Mouse (Mus musculus) splenic B cell, adult 2 months (primary cell): ENCODE measurements at regions not wholly inside any gene's neighbourhood (a gene's known extent, or its start where the extent isn't known, plus 50 kb on each side); places are given as distances from the start of the nearest gene placed in this dataset.

Source experiments
- DNase-seq: peaks from one replicate; pipeline ENCODE4 v3.0.0-alpha.2; 2011; ENCODE audit warnings: low read depth, low spot score
- H3K27me3 ChIP-seq: 2 replicates; pipeline ENCODE4 v1.6.1; 2012; ENCODE audit warnings: mild to moderate bottlenecking, low read length, moderate library complexity, mixed read lengths; ENCODE audit not compliant: control insufficient read depth, poor library complexity, insufficient read depth, severe bottlenecking
- H3K36me3 ChIP-seq: 2 replicates; pipeline ENCODE4 v1.6.1; 2012; ENCODE audit warnings: mild to moderate bottlenecking, low read length, moderate library complexity, mixed read lengths; ENCODE audit not compliant: control insufficient read depth, poor library complexity, insufficient read depth, severe bottlenecking

GRCm38 (mm10) chr4:110038696-110039095, 60.8 kb downstream of the Dmrta2 start:
- Histone ChIP-seq H3K36me3 (no peaks in the 10 kb centered on the region), H3K27me3 (no peaks in the 10 kb centered on the region)
- no peak for DNase-seq

GRCm38 (mm10) chr4:110044851-110045618, 67.2 kb downstream of the Dmrta2 start:
- no peaks in the 10 kb centered on the region for H3K36me3 ChIP-seq
- H3K27me3 ChIP-seq = no peaks in the 10 kb centered on the region
- DNase-seq = no peak

GRCm38 (mm10) chr4:110045651-110046269, 67.9 kb downstream of the Dmrta2 start:
- no peak for DNase-seq
- Histone ChIP-seq H3K36me3 (no peaks in the 10 kb centered on the region), H3K27me3 (no peaks in the 10 kb centered on the region)

GRCm38 (mm10) chr4:110046270-110046651, 68.4 kb downstream of the Dmrta2 start:
- Histone ChIP-seq H3K27me3 (no peaks in the 10 kb centered on the region), H3K36me3 (no peaks in the 10 kb centered on the region)
- no peak for DNase-seq

- Histone ChIP-seq H3K27me3 (no peaks in the 10 kb centered on the region), H3K36me3 (no peaks in the 10 kb centered on the region)
- DNase-seq = peak; percentile 39
These were observed 72.8 kb downstream of the Dmrta2 start for GRCm38 (mm10) chr4:110050393-110051280.

GRCm38 (mm10) chr4:110051281-110051665, 73.4 kb downstream of the Dmrta2 start:
- no peaks in the 10 kb centered on the region for H3K36me3 ChIP-seq
- no peaks in the 10 kb centered on the region for H3K27me3 ChIP-seq
- no peak for DNase-seq

- Histone ChIP-seq H3K36me3 (no peaks in the 10 kb centered on the region), H3K27me3 (no peaks in the 10 kb centered on the region)
- no peak for DNase-seq
These were observed 74.0 kb downstream of the Dmrta2 start for GRCm38 (mm10) chr4:110051872-110052271.

- no peaks in the 10 kb centered on the region for H3K36me3 ChIP-seq
- H3K27me3 ChIP-seq = no peaks in the 10 kb centered on the region
- no peak for DNase-seq
These were observed 75.1 kb downstream of the Dmrta2 start for GRCm38 (mm10) chr4:110052998-110053397.

GRCm38 (mm10) chr4:110073836-110074235, 96.0 kb downstream of the Dmrta2 start:
- DNase-seq = no peak
- Histone ChIP-seq H3K36me3 (no peaks in the 10 kb centered on the region), H3K27me3 (no peaks in the 10 kb centered on the region)

- DNase-seq = no peak
- Histone ChIP-seq H3K27me3 (no peaks in the 10 kb centered on the region), H3K36me3 (no peaks in the 10 kb centered on the region)
These were observed 105.5 kb downstream of the Dmrta2 start for GRCm38 (mm10) chr4:110083371-110083770.

- DNase-seq = no peak
- no peaks in the 10 kb centered on the region for H3K36me3 ChIP-seq
These were observed 109.9 kb downstream of the Dmrta2 start for GRCm38 (mm10) chr4:110087570-110088247.

GRCm38 (mm10) chr4:110093040-110093820, 115.4 kb downstream of the Dmrta2 start:
- Histone ChIP-seq H3K27me3 (no peaks in the 10 kb centered on the region), H3K36me3 (no peaks in the 10 kb centered on the region)
- no peak for DNase-seq

More at GRCm38 (mm10) chr4:110087570-110088247, 109.9 kb downstream of the Dmrta2 start:
- H3K27me3 ChIP-seq = no peaks in the 10 kb centered on the region

GRCm38 (mm10) chr4:110094541-110094940, 116.7 kb downstream of the Dmrta2 start:
- no peaks in the 10 kb centered on the region for H3K27me3 ChIP-seq
- DNase-seq = no peak
- no peaks in the 10 kb centered on the region for H3K36me3 ChIP-seq
